Mouse (Mus musculus) heart, postnatal 0 days (tissue): ENCODE data around the gene Srsf4.

ENCODE experiments used
- CTCF ChIP-seq: IDR thresholded peaks from 2 replicates; pipeline ENCODE4 v1.5.1; 2016; ENCODE audit warnings: antibody characterized with exemption, control low read depth, low read depth
- EP300 ChIP-seq: IDR thresholded peaks from 2 replicates; pipeline ENCODE4 v1.6.1; 2016; ENCODE audit warnings: antibody characterized with exemption, low read depth

DNA sequence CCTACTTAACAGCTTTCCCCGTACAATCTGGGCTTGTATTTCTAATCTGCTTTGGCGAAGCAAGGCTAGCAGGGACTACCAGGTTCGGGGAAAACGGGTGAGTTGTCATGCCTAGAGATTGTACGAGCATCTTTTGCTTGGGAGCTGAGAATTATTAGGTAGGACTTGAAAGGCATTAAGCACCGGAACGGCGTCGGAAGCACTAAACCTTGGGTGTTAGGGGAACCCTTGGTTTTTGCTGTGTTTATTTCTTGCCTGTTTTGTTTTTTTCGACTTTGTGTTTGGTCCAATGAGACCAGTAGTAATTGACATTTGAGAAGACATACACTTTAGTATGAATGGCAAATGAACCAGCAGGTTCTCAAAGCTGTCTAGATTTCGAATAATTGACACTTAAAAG lies 1.1 kb downstream of the Srsf4 start:
- TF ChIP-seq EP300 (no peak), CTCF (no peak)
